In the genomic region with DNA sequence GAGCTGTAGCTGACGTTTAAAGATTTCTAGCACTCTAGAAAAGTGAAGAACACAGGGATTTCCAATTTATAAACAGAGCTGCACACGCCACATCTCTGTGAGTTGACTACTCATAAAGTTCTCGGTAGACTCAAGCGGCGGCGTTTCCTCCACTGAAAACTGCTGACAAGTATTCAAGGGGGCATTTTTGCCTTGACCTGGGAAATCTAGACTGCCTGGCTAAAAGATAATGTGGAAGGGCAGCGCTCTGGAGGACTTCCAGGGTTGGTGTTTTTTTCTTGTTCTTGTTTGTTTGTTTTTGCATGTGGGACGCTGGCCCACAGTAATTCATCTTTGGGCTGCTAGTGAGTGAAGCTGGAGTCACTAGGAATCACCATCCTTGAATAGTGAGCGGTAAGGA, we compare ENCODE assay signal across 8 mouse cellular contexts. TPM values are rescaled to one million over a fixed set of nuclear protein-coding genes. Genes with fewer than 3 reads are reported as not detected.
DNase-seq lines count a peak whose midpoint lies in the region; ATAC-seq and TF ChIP-seq lines count a peak whose summit lies in the region.

No protein-coding gene starts in this region.

- no peak for DNase-seq in layer of hippocampus, adult 2 months (ENCODE audit: low spot score in 2 of 2)
- DNase-seq in layer of hippocampus, postnatal 14 days (ENCODE audit: low spot score in 2 of 2): no peak
- DNase-seq in embryonic facial prominence, embryonic 14.5 days (ENCODE audit: low spot score): no peak
- no peak for DNase-seq in thymus, adult 2 months
- DNase-seq in adrenal gland, postnatal 25 days: no peak
- DNase-seq in Muller cell, postnatal 12 days (ENCODE audit: inconsistent ontology term): no peak

- H3K4me3 ChIP-seq in layer of hippocampus, adult 2 months: peak overlapping the region; percentile 63; the same call in 1 of the 2 replicates
- H3K4me3 ChIP-seq in embryonic facial prominence, embryonic 14.5 days (ENCODE audit: low read depth, low read length): peak overlapping the region; percentile 67
- H3K4me3 ChIP-seq in kidney, embryonic 16.5 days (ENCODE audit: low read length): peak overlapping the region; percentile 69
- H3K4me3 ChIP-seq in midbrain, embryonic 16.5 days (ENCODE audit: low read depth, low read length): peak overlapping the region; percentile 64; the same call in 1 of the 2 replicates
- no peak overlapping the region for H3K4me3 ChIP-seq in thymus, adult 2 months (ENCODE audit: control insufficient read depth, insufficient read depth, low read length)

- no peaks in the 10 kb centered on the region for H3K4me1 ChIP-seq in embryonic facial prominence, embryonic 14.5 days (ENCODE audit: control insufficient read depth, insufficient read depth, low read length)
- peaks cover 8% of the 10 kb centered on the region; the same call in 1 of the 2 replicates for H3K4me1 ChIP-seq in kidney, embryonic 16.5 days (ENCODE audit: insufficient read depth, low read length)
- H3K4me1 ChIP-seq in midbrain, embryonic 16.5 days (ENCODE audit: control insufficient read depth, insufficient read depth, low read length): no peaks in the 10 kb centered on the region; the same call in 1 of the 2 replicates
- H3K4me1 ChIP-seq in thymus, adult 2 months (replicated peaks; ENCODE audit: control insufficient read depth, insufficient read depth, low read length): peaks cover 5% of the 10 kb centered on the region

- no peak for TF ChIP-seq POLR2A in thymus, adult 2 months (IDR thresholded peaks at IDR 0.05; ENCODE audit: control insufficient read depth, extremely low read depth, insufficient read depth, low read length, poor library complexity)

- no peak for ATAC-seq in embryonic facial prominence, embryonic 14.5 days (ENCODE audit: low read depth)
- no peak for ATAC-seq in kidney, embryonic 16.5 days (ENCODE audit: low FRiP score, low TSS enrichment)
- ATAC-seq in midbrain, embryonic 16.5 days: no peak

- H3K9ac ChIP-seq in embryonic facial prominence, embryonic 14.5 days (ENCODE audit: low read depth, low read length): no peak overlapping the region
- peak overlapping the region; percentile 76; the same call in 1 of the 2 replicates for H3K9ac ChIP-seq in kidney, embryonic 16.5 days (replicated peaks; ENCODE audit: low read length)
- no peak overlapping the region for H3K9ac ChIP-seq in midbrain, embryonic 16.5 days (ENCODE audit: low read depth, low read length)

- no peaks in the 10 kb centered on the region for H3K9me3 ChIP-seq in embryonic facial prominence, embryonic 14.5 days (ENCODE audit: control insufficient read depth, low read length)
- H3K9me3 ChIP-seq in kidney, embryonic 16.5 days (ENCODE audit: low read length): no peaks in the 10 kb centered on the region
- no peaks in the 10 kb centered on the region for H3K9me3 ChIP-seq in midbrain, embryonic 16.5 days (replicated peaks; ENCODE audit: control insufficient read depth, low read length, poor library complexity, severe bottlenecking)

- H3K36me3 ChIP-seq in embryonic facial prominence, embryonic 14.5 days (ENCODE audit: control insufficient read depth, insufficient read depth, low read length): no peaks in the 10 kb centered on the region
- no peaks in the 10 kb centered on the region for H3K36me3 ChIP-seq in kidney, embryonic 16.5 days (ENCODE audit: insufficient read depth, low read length)
- H3K36me3 ChIP-seq in midbrain, embryonic 16.5 days (ENCODE audit: control insufficient read depth, insufficient read depth, low read length): no peaks in the 10 kb centered on the region
- H3K36me3 ChIP-seq in thymus, adult 2 months (ENCODE audit: control insufficient read depth, insufficient read depth, low read length): no peaks in the 10 kb centered on the region

- peak overlapping the region; percentile 98 for H3K4me2 ChIP-seq in embryonic facial prominence, embryonic 14.5 days (ENCODE audit: low read depth, low read length)
- H3K4me2 ChIP-seq in kidney, embryonic 16.5 days (replicated peaks; ENCODE audit: low read depth, low read length): peak overlapping the region; percentile 97
- peak overlapping the region; percentile 92 for H3K4me2 ChIP-seq in midbrain, embryonic 16.5 days (ENCODE audit: low read length)

- peak overlapping the region; percentile 65; the same call in 1 of the 2 replicates for H3K27ac ChIP-seq in layer of hippocampus, adult 2 months
- H3K27ac ChIP-seq in embryonic facial prominence, embryonic 14.5 days (replicated peaks; ENCODE audit: low read depth, low read length): no peak overlapping the region
- no peak overlapping the region for H3K27ac ChIP-seq in kidney, embryonic 16.5 days (ENCODE audit: low read length)
- H3K27ac ChIP-seq in midbrain, embryonic 16.5 days (ENCODE audit: low read length): no peak overlapping the region
- H3K27ac ChIP-seq in thymus, adult 2 months (ENCODE audit: control insufficient read depth, insufficient read depth, low read length): no peak overlapping the region

- WGBS in embryonic facial prominence, embryonic 14.5 days: 33% methylated on average over 9 of the region's 9 CpGs
- whole genome bisulfite sequencing in kidney, embryonic 16.5 days: 16% methylated on average over 9 of the region's 9 CpGs
- 37% methylated on average over 9 of the region's 9 CpGs for WGBS in midbrain, embryonic 16.5 days
- WGBS in thymus, adult 2 months: 17% methylated on average over 9 of the region's 9 CpGs

- no peak for TF ChIP-seq CTCF in layer of hippocampus, adult 2 months (conservative IDR thresholded peaks at IDR 0.05)
- no peak for TF ChIP-seq CTCF in thymus, adult 2 months (IDR thresholded peaks at IDR 0.05; ENCODE audit: borderline replicate concordance, control insufficient read depth, extremely low read depth, insufficient read depth, low read length, poor library complexity)

- peaks cover 66% of the 10 kb centered on the region for H3K27me3 ChIP-seq in embryonic facial prominence, embryonic 14.5 days (replicated peaks; ENCODE audit: control insufficient read depth, insufficient read depth, low read length)
- peaks cover 27% of the 10 kb centered on the region for H3K27me3 ChIP-seq in kidney, embryonic 16.5 days (ENCODE audit: insufficient read depth, low read length)
- peaks cover 54% of the 10 kb centered on the region for H3K27me3 ChIP-seq in midbrain, embryonic 16.5 days (ENCODE audit: control insufficient read depth, insufficient read depth, low read depth, low read length)
- no peaks in the 10 kb centered on the region for H3K27me3 ChIP-seq in thymus, adult 2 months (ENCODE audit: control insufficient read depth, insufficient read depth, low read length)

RNA-seq across cellular contexts. Expression of gene Dock8, which starts 0.8 kb away (rescaled TPM):
- 1 to 10 TPM; 3.0 to 4.5 TPM for total RNA-seq in layer of hippocampus, adult 2 months (2021)
- total RNA-seq in layer of hippocampus, postnatal 14 days (2021): 1 to 10 TPM; 2.0 to 4.3 TPM
- 4.4 and 5.6 TPM in 2 replicates for polyA plus RNA-seq in embryonic facial prominence, embryonic 14.5 days (2014; fragmentation: Nextera tagmentation; extraction: Ambion mirVana)
- 3.9 and 6.2 TPM in 2 replicates for polyA plus RNA-seq in kidney, embryonic 16.5 days (2015; fragmentation: Nextera tagmentation; extraction: Ambion mirVana)
- polyA plus RNA-seq in midbrain, embryonic 16.5 days (2015; fragmentation: Nextera tagmentation; extraction: Ambion mirVana): 0.15 and 0.34 TPM in 2 replicates
- 87.3 and 104 TPM in 2 replicates for polyA plus RNA-seq in thymus, adult 2 months (2012; rRNA removed)
- 24.9 and 36.2 TPM in 2 replicates for total RNA-seq in adrenal gland, postnatal 25 days (2021)

RNA-seq across cellular contexts. Expression of gene Cbwd1, which starts 38.7 kb away (rescaled TPM):
- total RNA-seq in layer of hippocampus, adult 2 months (2021): 10 to 100 TPM; 14.8 to 16.4 TPM
- total RNA-seq in layer of hippocampus, postnatal 14 days (2021): 10 to 100 TPM; 13.1 to 13.6 TPM
- polyA plus RNA-seq in embryonic facial prominence, embryonic 14.5 days (2014; fragmentation: Nextera tagmentation; extraction: Ambion mirVana): 18.6 and 20.0 TPM in 2 replicates
- polyA plus RNA-seq in kidney, embryonic 16.5 days (2015; fragmentation: Nextera tagmentation; extraction: Ambion mirVana): 17.7 and 23.3 TPM in 2 replicates
- polyA plus RNA-seq in midbrain, embryonic 16.5 days (2015; fragmentation: Nextera tagmentation; extraction: Ambion mirVana): 12.4 and 14.2 TPM in 2 replicates
- polyA plus RNA-seq in thymus, adult 2 months (2012; rRNA removed): 1.9 TPM in 2 replicates
- total RNA-seq in adrenal gland, postnatal 25 days (2021): 14.8 and 15.7 TPM in 2 replicates

Comparison
In these comparisons a context has a peak if more than half of its experiments do, and no peak if none do; other contexts are left out.
1. RNA of gene Dock8, which starts 0.8 kb away (polyA plus RNA-seq): 87.3 to 104 TPM in thymus, adult 2 months; 4.4 to 5.6 TPM in embryonic facial prominence, embryonic 14.5 days, 3.9 to 6.2 TPM in kidney, embryonic 16.5 days and 0.15 to 0.34 TPM in midbrain, embryonic 16.5 days; every median in the first group is over 10 times any median in the second.
2. Peak in every context shown above with its lines, with median percentiles within 50 percentile points of each other: H3K4me2 ChIP-seq.